ENCODE assay signal across 9 mouse cellular contexts in genomic region chr14:30867042-30867441, GRCm38 (mm10). TPM values are rescaled to one million over a fixed set of nuclear protein-coding genes. Genes with fewer than 3 reads are reported as not detected.
DNase-seq lines count a peak whose midpoint lies in the region; ATAC-seq and TF ChIP-seq lines count a peak whose summit lies in the region.
"Had no signal": no experiment of that assay in that cellular context is flagged by ENCODE, and none has a peak within 500 bp of the region (broad histone marks: within the 10 kb centered on the region; RNA-seq: fewer than 3 reads in every experiment).

No protein-coding gene starts in this region.

- H3K4me3 ChIP-seq in C2C12 (ENCODE audit: insufficient read depth, poor library complexity, severe bottlenecking) (no peak overlapping the region), G1E (ENCODE audit: low read depth, low read length) (no peak overlapping the region)
- H3K4me3 ChIP-seq in kidney, embryonic 16.5 days (ENCODE audit: low read length): no peak overlapping the region
- no peak overlapping the region for H3K4me3 ChIP-seq in liver, embryonic 14.5 days (ENCODE audit: insufficient read depth in 1 of 2, low read depth in 2 of 2, low read length in 2 of 2)
- H3K4me3 ChIP-seq: limb, embryonic 13.5 days had no signal

- H3K27me3 ChIP-seq in C2C12 (ENCODE audit: control insufficient read depth, insufficient read depth, insufficient read length) (no peaks in the 10 kb centered on the region), G1E (ENCODE audit: insufficient read depth, low read length) (no peaks in the 10 kb centered on the region)
- H3K27me3 ChIP-seq in kidney, embryonic 16.5 days (ENCODE audit: insufficient read depth, low read length): no peaks in the 10 kb centered on the region
- H3K27me3 ChIP-seq in liver, embryonic 14.5 days (ENCODE audit: control insufficient read depth, insufficient read depth, low read length): no peaks in the 10 kb centered on the region
- H3K27me3 ChIP-seq: limb, embryonic 13.5 days had no signal

- no peak for TF ChIP-seq EP300 in liver, embryonic 14.5 days (IDR thresholded peaks at IDR 0.05; ENCODE audit: low read depth)

- H3K9ac ChIP-seq in kidney, embryonic 16.5 days (replicated peaks; ENCODE audit: low read length): no peak overlapping the region
- no peak overlapping the region for H3K9ac ChIP-seq in liver, embryonic 14.5 days (replicated peaks)
- H3K9ac ChIP-seq: limb, embryonic 13.5 days had no signal

- WGBS in kidney, embryonic 16.5 days: 26% methylated on average over 5 of the region's 5 CpGs
- 21% methylated on average over 5 of the region's 5 CpGs for WGBS in liver, embryonic 14.5 days (ENCODE audit: insufficient replicate concordance)

- no peaks in the 10 kb centered on the region for H3K79me3 ChIP-seq in C2C12 (ENCODE audit: low read depth)

- no peak for ATAC-seq in G1E (ENCODE audit: extremely low read depth, insufficient number of reproducible peaks, low FRiP score, poor library complexity, severe bottlenecking)
- ATAC-seq in kidney, embryonic 16.5 days (ENCODE audit: low FRiP score, low TSS enrichment): peak; percentile 16; the same call in 1 of the 2 replicates
- ATAC-seq in liver, embryonic 14.5 days (ENCODE audit: insufficient read depth): no peak
- ATAC-seq in inflammation-experienced regulatory T-cells, adult 6 months: no peak

- H3K79me2 ChIP-seq in C2C12 (ENCODE audit: control insufficient read depth, insufficient read depth): no peaks in the 10 kb centered on the region

- peak; percentile 67 for DNase-seq in G1E (ENCODE audit: low spot score)
- DNase-seq in cerebellum, adult 11-12 months: peak; percentile 62
- peak; percentile 71 to 74 for DNase-seq in frontal cortex, postnatal 36 days (ENCODE audit: low spot score in 2 of 2)
- peak; percentile 32 to 44 (median 34) for DNase-seq in liver, embryonic 14.5 days (ENCODE audit: low read depth in 3 of 3, low spot score in 3 of 3)
- DNase-seq in retina, postnatal 1 day: peak; percentile 77

- H3K27ac ChIP-seq in kidney, embryonic 16.5 days (ENCODE audit: low read length): no peak overlapping the region
- H3K27ac ChIP-seq in liver, embryonic 14.5 days: no peak overlapping the region
- H3K27ac ChIP-seq: limb, embryonic 13.5 days had no signal

- H3ac ChIP-seq in C2C12 (ENCODE audit: control insufficient read depth, insufficient read length, low read depth): no peak overlapping the region

- H3K36me3 ChIP-seq in C2C12 (ENCODE audit: control insufficient read depth, insufficient read depth) (peaks cover 21% of the 10 kb centered on the region), G1E (replicated peaks) (peaks cover 79% of the 10 kb centered on the region)
- no peaks in the 10 kb centered on the region for H3K36me3 ChIP-seq in kidney, embryonic 16.5 days (ENCODE audit: insufficient read depth, low read length)
- no peaks in the 10 kb centered on the region for H3K36me3 ChIP-seq in liver, embryonic 14.5 days (replicated peaks; ENCODE audit: control insufficient read depth, insufficient read depth, low read depth)

- TF ChIP-seq CTCF in C2C12 (IDR thresholded peaks at IDR 0.05; ENCODE audit: control insufficient read depth, insufficient read depth, insufficient read length) (peak; percentile 71), G1E (IDR thresholded peaks at IDR 0.05; ENCODE audit: low read depth, low read length) (peak; percentile 88)
- peak; percentile 94 for TF ChIP-seq CTCF in liver, embryonic 14.5 days (IDR thresholded peaks at IDR 0.05; ENCODE audit: low read depth)

- H3K9me3 ChIP-seq in G1E (replicated peaks): no peaks in the 10 kb centered on the region
- H3K9me3 ChIP-seq in kidney, embryonic 16.5 days (ENCODE audit: low read length): no peaks in the 10 kb centered on the region
- no peaks in the 10 kb centered on the region for H3K9me3 ChIP-seq in liver, embryonic 14.5 days (ENCODE audit: control insufficient read depth, low read length)
- H3K9me3 ChIP-seq: limb, embryonic 13.5 days had no signal

- H3K4me2 ChIP-seq in kidney, embryonic 16.5 days (replicated peaks; ENCODE audit: low read depth, low read length): no peak overlapping the region
- no peak overlapping the region for H3K4me2 ChIP-seq in liver, embryonic 14.5 days (ENCODE audit: low read depth)
- H3K4me2 ChIP-seq: limb, embryonic 13.5 days had no signal

- H3K4me1 ChIP-seq in G1E (ENCODE audit: insufficient read depth, low read depth, low read length): no peaks in the 10 kb centered on the region; the same call in 1 of the 2 replicates
- H3K4me1 ChIP-seq in kidney, embryonic 16.5 days (ENCODE audit: insufficient read depth, low read length): peaks cover 10% of the 10 kb centered on the region; the same call in 1 of the 2 replicates
- H3K4me1 ChIP-seq in liver, embryonic 14.5 days (replicated peaks; ENCODE audit: control insufficient read depth in 2 of 2, insufficient read depth in 2 of 2, low read length in 1 of 2): peaks cover 3 to 12% of the 10 kb centered on the region in 2 experiments; a peak in 1 of 4 replicates

TF ChIP-seq in C2C12, 6 proteins besides CTCF, POLR2A, EP300 and RAD21:
- TF ChIP-seq FOSL1 (IDR thresholded peaks at IDR 0.05; ENCODE audit: insufficient read depth, low read length, poor library complexity, severe bottlenecking) (no peak), MAX (IDR thresholded peaks at IDR 0.05) (no peak), MYOG (IDR thresholded peaks at IDR 0.05; ENCODE audit: control insufficient read depth, extremely low read depth, insufficient read length) (no peak)

RNA-seq across cellular contexts. Expression of gene Mustn1, which starts 12.0 kb away (rescaled TPM):
- polyA plus RNA-seq in C2C12 (2012; fragmentation: generic; extraction: Trizol) (10.3 TPM), G1E (2012) (0.06 and 0.20 TPM in 2 replicates)
- total RNA-seq in G1E (2014; fragmentation: Nextera tagmentation) (1.2 TPM in 1 of 2 replicates, not detected in the other), G1E (2017) (0.38 and 0.64 TPM in 2 replicates)
- 4.5 and 5.3 TPM in 2 replicates for polyA plus RNA-seq in kidney, embryonic 16.5 days (2015; fragmentation: Nextera tagmentation; extraction: Ambion mirVana)
- polyA plus RNA-seq in liver, embryonic 14.5 days (2012; rRNA removed): 0.42 and 0.55 TPM in 2 replicates
- 0.37 and 0.72 TPM in 2 replicates for polyA plus RNA-seq in liver, embryonic 14.5 days (2014; fragmentation: Nextera tagmentation; extraction: Ambion mirVana)
- 1 to 10 TPM in 2 of 3 experiments, under 1 TPM in 1; 0.49 to 1.3 (median 1.1) TPM for polyA plus RNA-seq in inflammation-experienced regulatory T-cells, adult 6 months (2017; shearing (Covaris generic))

RNA-seq across cellular contexts. Expression of gene Itih4, which starts 19.2 kb away (rescaled TPM):
- polyA plus RNA-seq in C2C12 (2012; fragmentation: generic; extraction: Trizol) (0.11 TPM), G1E (2012) (not detected in 2 replicates)
- total RNA-seq in G1E (2014; fragmentation: Nextera tagmentation) (not detected in 2 replicates), G1E (2017) (0.11 TPM in 1 of 2 replicates, not detected in the other)
- 0.27 and 0.59 TPM in 2 replicates for polyA plus RNA-seq in kidney, embryonic 16.5 days (2015; fragmentation: Nextera tagmentation; extraction: Ambion mirVana)
- 34.6 and 56.0 TPM in 2 replicates for polyA plus RNA-seq in liver, embryonic 14.5 days (2012; rRNA removed)
- polyA plus RNA-seq in liver, embryonic 14.5 days (2014; fragmentation: Nextera tagmentation; extraction: Ambion mirVana): 82.3 and 113 TPM in 2 replicates
- not detected for polyA plus RNA-seq in inflammation-experienced regulatory T-cells, adult 6 months (2017; shearing (Covaris generic))

RNA-seq across cellular contexts. Expression of gene Tmem110, which starts 41.7 kb away (rescaled TPM):
- polyA plus RNA-seq in C2C12 (2012; fragmentation: generic; extraction: Trizol) (15.7 TPM), G1E (2012) (14.5 and 14.6 TPM in 2 replicates)
- total RNA-seq in G1E (2014; fragmentation: Nextera tagmentation) (12.2 and 12.5 TPM in 2 replicates), G1E (2017) (5.8 and 6.0 TPM in 2 replicates)
- 25.1 and 25.7 TPM in 2 replicates for polyA plus RNA-seq in kidney, embryonic 16.5 days (2015; fragmentation: Nextera tagmentation; extraction: Ambion mirVana)
- 3.5 and 6.2 TPM in 2 replicates for polyA plus RNA-seq in liver, embryonic 14.5 days (2012; rRNA removed)
- polyA plus RNA-seq in liver, embryonic 14.5 days (2014; fragmentation: Nextera tagmentation; extraction: Ambion mirVana): 8.2 and 11.0 TPM in 2 replicates
- 1 to 10 TPM; 6.2 to 7.5 (median 6.6) TPM for polyA plus RNA-seq in inflammation-experienced regulatory T-cells, adult 6 months (2017; shearing (Covaris generic))

RNA-seq across cellular contexts. Expression of gene Itih3, which starts 56.5 kb away (rescaled TPM):
- polyA plus RNA-seq in C2C12 (2012; fragmentation: generic; extraction: Trizol) (0.01 TPM), G1E (2012) (not detected in 2 replicates)
- total RNA-seq in G1E (2014; fragmentation: Nextera tagmentation) (not detected in 2 replicates), G1E (2017) (not detected in 2 replicates)
- polyA plus RNA-seq in kidney, embryonic 16.5 days (2015; fragmentation: Nextera tagmentation; extraction: Ambion mirVana): 1.4 TPM in 2 replicates
- 124 and 152 TPM in 2 replicates for polyA plus RNA-seq in liver, embryonic 14.5 days (2012; rRNA removed)
- polyA plus RNA-seq in liver, embryonic 14.5 days (2014; fragmentation: Nextera tagmentation; extraction: Ambion mirVana): 250 and 275 TPM in 2 replicates
- not detected for polyA plus RNA-seq in inflammation-experienced regulatory T-cells, adult 6 months (2017; shearing (Covaris generic))

Comparison
In these comparisons a context has a peak if more than half of its experiments do, and no peak if none do; other contexts are left out.
1. RNA of gene Itih4, which starts 19.2 kb away (polyA plus RNA-seq): 34.6 to 113 TPM in liver, embryonic 14.5 days; 0.27 to 0.59 TPM in kidney, embryonic 16.5 days, 0.11 TPM in C2C12 (single experiment), not detected in G1E and not detected in inflammation-experienced regulatory T-cells, adult 6 months; every median in the first group is over 10 times any median in the second.
2. Peak in every context shown above with its lines, with median percentiles within 50 percentile points of each other: CTCF ChIP-seq and DNase-seq.